Mouse (Mus musculus) small intestine, adult 2 months (tissue): Measurements from ENCODE around the gene E2f2.

ENCODE experiments used
- CTCF ChIP-seq: fragments of 200-500 bp; IDR thresholded peaks from 2 replicates; pipeline ENCODE4 v1.5.1; 2012; ENCODE audit warnings: low read depth, mild to moderate bottlenecking, control low read depth, inconsistent platforms, low read length, moderate library complexity, mixed read lengths; ENCODE audit not compliant: insufficient replicate concordance, insufficient read length; ENCODE audit errors: extremely low read depth
- POLR2A ChIP-seq: fragments of 200-500 bp; IDR thresholded peaks from 2 replicates; pipeline ENCODE4 v1.6.1; 2012; ENCODE audit warnings: low read depth, mild to moderate bottlenecking, control low read depth, inconsistent platforms, low read length, moderate library complexity

GRCm38 (mm10) chr4:136223549-136224239 lies 51.5 kb downstream of the E2f2 start:
- TF ChIP-seq CTCF: no peak
- TF ChIP-seq POLR2A: no peak
